Mouse (Mus musculus): Measurements from ENCODE around the gene Atp8a1. TPM values are rescaled to one million over a fixed set of nuclear protein-coding genes. Genes with fewer than 3 reads are reported as not detected.

The Atp8a1 gene
- polyA plus RNA-seq, 1 experiment from 2014 or later = 45.2 TPM

DNA sequence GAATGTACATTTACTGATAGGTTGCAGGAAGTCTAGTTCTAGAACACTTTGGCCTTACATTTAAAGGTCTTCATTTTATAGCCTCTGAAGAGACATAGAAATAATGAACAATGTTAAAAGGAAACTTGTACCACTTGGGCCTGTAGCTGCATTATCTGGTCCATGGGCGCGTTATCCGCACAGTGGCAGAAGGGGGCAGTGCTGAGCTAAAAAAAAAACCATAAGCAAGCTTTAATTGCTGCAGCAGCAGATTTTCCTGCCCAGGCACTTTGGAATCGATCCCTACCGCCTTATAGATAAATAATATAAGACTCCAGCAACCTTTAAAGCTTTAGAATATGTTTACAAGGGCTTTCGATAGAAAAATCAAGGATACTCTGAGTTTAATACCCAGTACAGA, 91.1 kb downstream of the Atp8a1 start:
- ATAC-seq (ENCODE audit: low read depth) (no peak), DNase-seq (peak; percentile 34)
- Histone ChIP-seq H3K4me1 (replicated peaks) (no peaks in the 10 kb centered on the region), H3K27ac (no peak overlapping the region), H3K4me3 (replicated peaks) (no peak overlapping the region), H3K9ac (no peak overlapping the region), H3K27me3 (no peaks in the 10 kb centered on the region), H3K4me2 (no peak overlapping the region), H3K36me3 (peaks cover 68% of the 10 kb centered on the region), H3K9me3 (replicated peaks) (no peaks in the 10 kb centered on the region)
- 30% methylated on average over 6 of the region's 6 CpGs for WGBS (ENCODE audit: insufficient replicate concordance)

DNA sequence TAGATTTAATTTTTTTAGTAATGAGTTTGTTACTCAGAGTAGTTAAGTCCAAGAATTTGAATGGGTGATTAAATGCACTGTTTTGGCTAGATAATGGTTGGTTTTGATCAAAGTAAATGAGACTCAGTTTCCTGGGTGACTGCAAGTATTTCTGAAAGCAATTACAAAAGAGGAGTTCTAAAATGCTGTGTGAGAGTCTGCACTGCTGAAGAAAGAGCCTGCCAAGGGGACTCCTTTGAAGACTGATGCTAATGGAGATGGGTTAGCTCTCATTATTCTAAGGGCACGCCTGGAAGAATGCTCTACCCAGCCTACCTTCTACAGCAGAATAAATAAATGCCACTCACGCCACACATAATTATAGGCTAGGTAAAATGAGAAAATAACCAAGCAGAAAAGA, 94.2 kb downstream of the Atp8a1 start:
- peaks cover 71% of the 10 kb centered on the region for H3K36me3 ChIP-seq
- H3K4me2 ChIP-seq = no peak overlapping the region
- no peak overlapping the region for H3K27ac ChIP-seq
- ATAC-seq (ENCODE audit: low read depth) (no peak), DNase-seq (no peak)
- no peak overlapping the region for H3K9ac ChIP-seq
- no peaks in the 10 kb centered on the region for H3K9me3 ChIP-seq (replicated peaks)
- no peaks in the 10 kb centered on the region for H3K4me1 ChIP-seq (replicated peaks)
- WGBS (ENCODE audit: insufficient replicate concordance) = 83% methylated on average over 2 of the region's 2 CpGs
- no peak overlapping the region for H3K4me3 ChIP-seq (replicated peaks)
- H3K27me3 ChIP-seq = no peaks in the 10 kb centered on the region

DNA sequence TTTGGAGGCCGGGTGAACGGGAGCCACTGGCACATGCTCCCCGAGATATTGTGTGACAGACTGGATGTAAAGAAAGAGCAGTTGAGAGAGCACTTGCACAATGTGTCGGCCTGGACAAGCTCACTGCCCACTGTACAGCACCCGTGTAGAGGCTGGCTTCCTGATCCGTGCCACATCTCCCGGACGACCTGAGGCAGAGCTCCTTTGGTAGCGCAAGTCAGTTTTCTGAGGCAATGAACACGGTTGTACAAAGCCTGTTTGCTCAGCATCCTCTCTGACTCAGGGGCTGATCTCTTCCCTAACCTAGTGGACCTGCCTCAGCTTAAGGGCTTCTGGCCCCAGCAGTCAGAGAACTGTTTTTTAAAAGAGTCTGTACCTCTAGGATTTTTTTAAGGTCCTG, 94.6 kb downstream of the Atp8a1 start:
- 88% methylated on average over 10 of the region's 10 CpGs for WGBS (ENCODE audit: insufficient replicate concordance)
- no peaks in the 10 kb centered on the region for H3K4me1 ChIP-seq (replicated peaks)
- no peak overlapping the region for H3K4me2 ChIP-seq
- H3K9me3 ChIP-seq (replicated peaks) = no peaks in the 10 kb centered on the region
- DNase-seq (no peak), ATAC-seq (ENCODE audit: low read depth) (no peak)
- H3K9ac ChIP-seq = no peak overlapping the region
- H3K27ac ChIP-seq = no peak overlapping the region
- H3K36me3 ChIP-seq = peaks cover 71% of the 10 kb centered on the region
- no peak overlapping the region for H3K4me3 ChIP-seq (replicated peaks)
- H3K27me3 ChIP-seq = no peaks in the 10 kb centered on the region

DNA sequence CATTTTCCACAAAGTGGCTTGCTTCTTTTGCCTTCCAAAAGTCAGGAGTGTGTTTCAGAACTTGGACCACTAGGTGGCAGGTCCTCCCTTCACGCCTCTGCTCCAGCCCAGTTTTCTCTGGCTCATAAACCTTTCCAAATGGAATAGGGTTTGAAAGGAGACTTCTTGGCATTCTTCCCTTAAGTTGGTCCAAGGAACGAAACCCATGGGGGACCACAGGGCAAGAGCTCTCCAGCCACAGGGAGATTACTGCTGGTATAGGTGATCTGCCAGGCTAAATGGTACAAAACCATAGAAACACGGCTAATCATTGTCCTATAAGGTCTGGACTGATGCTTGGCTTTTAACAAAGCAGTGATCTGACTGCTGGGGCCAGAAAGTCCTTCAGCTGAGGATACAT, 95.2 kb downstream of the Atp8a1 start:
- no peak overlapping the region for H3K4me2 ChIP-seq
- H3K4me3 ChIP-seq (replicated peaks) = no peak overlapping the region
- no peak for DNase-seq
- ATAC-seq (ENCODE audit: low read depth) = no peak
- 78% methylated on average over 3 of the region's 3 CpGs for WGBS (ENCODE audit: insufficient replicate concordance)
- no peak overlapping the region for H3K27ac ChIP-seq
- H3K27me3 ChIP-seq = no peaks in the 10 kb centered on the region
- peaks cover 76% of the 10 kb centered on the region for H3K36me3 ChIP-seq
- no peaks in the 10 kb centered on the region for H3K4me1 ChIP-seq (replicated peaks)
- H3K9me3 ChIP-seq (replicated peaks) = no peaks in the 10 kb centered on the region
- H3K9ac ChIP-seq = no peak overlapping the region

DNA sequence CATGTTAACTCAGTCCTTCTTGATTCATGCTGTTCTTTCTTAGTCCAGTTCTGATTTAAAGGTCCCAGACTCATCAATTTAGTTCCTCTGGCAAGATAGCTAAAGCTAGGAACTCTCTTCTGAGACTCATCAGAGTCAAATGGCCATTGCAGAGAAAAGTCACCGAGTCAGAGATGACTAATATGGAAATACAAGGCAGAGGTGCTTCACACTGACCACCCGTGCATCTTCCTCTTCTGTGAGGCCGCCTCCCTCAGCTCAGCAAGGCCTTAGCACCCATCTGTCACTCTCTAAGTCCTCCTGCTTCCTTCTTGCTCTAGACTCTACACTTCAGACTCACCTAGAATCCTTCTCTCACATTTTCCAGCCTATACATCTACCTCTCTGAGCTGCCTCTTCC, 108.0 kb downstream of the Atp8a1 start:
- Histone ChIP-seq H3K4me3 (replicated peaks) (no peak overlapping the region), H3K27ac (no peak overlapping the region), H3K36me3 (peaks cover 87% of the 10 kb centered on the region), H3K4me1 (replicated peaks) (no peaks in the 10 kb centered on the region), H3K4me2 (no peak overlapping the region), H3K27me3 (no peaks in the 10 kb centered on the region), H3K9ac (no peak overlapping the region), H3K9me3 (replicated peaks) (no peaks in the 10 kb centered on the region)
- WGBS (ENCODE audit: insufficient replicate concordance) = 71% methylated on average over 3 of the region's 3 CpGs
- DNase-seq (no peak), ATAC-seq (ENCODE audit: low read depth) (no peak)

DNA sequence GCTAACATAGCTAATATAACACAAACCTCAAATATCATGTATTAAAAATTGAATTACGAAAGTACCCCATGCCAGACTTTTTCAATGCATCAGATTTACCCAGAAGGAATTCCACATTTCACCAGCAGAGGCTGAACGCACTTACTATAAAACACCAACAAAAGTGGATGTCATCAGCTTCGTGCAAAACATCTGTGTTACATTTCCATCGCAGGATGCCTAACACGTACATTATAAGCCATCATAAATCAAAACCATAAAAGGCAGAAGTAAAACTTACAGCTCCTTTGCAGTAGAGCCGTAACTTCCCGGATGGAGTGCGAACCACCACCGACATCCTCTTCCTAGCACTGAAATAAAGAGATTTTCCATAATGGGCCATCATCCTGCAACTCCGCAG, 109.1 kb downstream of the Atp8a1 start:
- Histone ChIP-seq H3K27me3 (no peaks in the 10 kb centered on the region), H3K9me3 (replicated peaks) (no peaks in the 10 kb centered on the region), H3K4me1 (replicated peaks) (no peaks in the 10 kb centered on the region), H3K36me3 (peaks cover 85% of the 10 kb centered on the region), H3K27ac (no peak overlapping the region), H3K4me3 (replicated peaks) (no peak overlapping the region), H3K4me2 (no peak overlapping the region), H3K9ac (no peak overlapping the region)
- 93% methylated on average over 10 of the region's 10 CpGs for WGBS (ENCODE audit: insufficient replicate concordance)
- ATAC-seq (ENCODE audit: low read depth) (no peak), DNase-seq (no peak)

DNA sequence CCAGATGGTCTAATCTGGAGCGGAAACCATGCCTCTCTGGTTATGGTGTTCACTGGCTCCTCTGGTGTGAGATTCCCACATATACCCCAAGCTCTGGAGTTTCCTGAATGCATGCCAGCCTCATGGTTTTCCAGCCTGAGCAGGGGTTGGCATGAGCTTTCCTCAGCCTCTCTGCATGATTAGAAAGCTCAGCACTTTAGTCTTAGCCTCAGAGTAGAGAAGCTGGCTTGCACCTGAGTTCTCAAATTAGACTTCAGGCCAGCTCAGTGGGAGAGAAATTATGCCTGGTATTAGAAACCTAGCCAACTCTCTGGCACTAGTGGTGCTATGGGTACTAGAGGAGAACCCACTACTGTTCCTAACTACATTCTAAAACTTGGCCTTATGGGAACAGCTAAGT, 111.5 kb downstream of the Atp8a1 start:
- ATAC-seq (ENCODE audit: low read depth) (no peak), DNase-seq (no peak)
- H3K9me3 ChIP-seq (replicated peaks) = no peaks in the 10 kb centered on the region
- no peak overlapping the region for H3K4me3 ChIP-seq (replicated peaks)
- WGBS (ENCODE audit: insufficient replicate concordance) = 88% methylated on average over 1 of the region's 1 CpGs
- H3K4me1 ChIP-seq (replicated peaks) = no peaks in the 10 kb centered on the region
- no peak overlapping the region for H3K9ac ChIP-seq
- no peak overlapping the region for H3K4me2 ChIP-seq
- no peaks in the 10 kb centered on the region for H3K27me3 ChIP-seq
- peaks cover 81% of the 10 kb centered on the region for H3K36me3 ChIP-seq
- no peak overlapping the region for H3K27ac ChIP-seq

DNA sequence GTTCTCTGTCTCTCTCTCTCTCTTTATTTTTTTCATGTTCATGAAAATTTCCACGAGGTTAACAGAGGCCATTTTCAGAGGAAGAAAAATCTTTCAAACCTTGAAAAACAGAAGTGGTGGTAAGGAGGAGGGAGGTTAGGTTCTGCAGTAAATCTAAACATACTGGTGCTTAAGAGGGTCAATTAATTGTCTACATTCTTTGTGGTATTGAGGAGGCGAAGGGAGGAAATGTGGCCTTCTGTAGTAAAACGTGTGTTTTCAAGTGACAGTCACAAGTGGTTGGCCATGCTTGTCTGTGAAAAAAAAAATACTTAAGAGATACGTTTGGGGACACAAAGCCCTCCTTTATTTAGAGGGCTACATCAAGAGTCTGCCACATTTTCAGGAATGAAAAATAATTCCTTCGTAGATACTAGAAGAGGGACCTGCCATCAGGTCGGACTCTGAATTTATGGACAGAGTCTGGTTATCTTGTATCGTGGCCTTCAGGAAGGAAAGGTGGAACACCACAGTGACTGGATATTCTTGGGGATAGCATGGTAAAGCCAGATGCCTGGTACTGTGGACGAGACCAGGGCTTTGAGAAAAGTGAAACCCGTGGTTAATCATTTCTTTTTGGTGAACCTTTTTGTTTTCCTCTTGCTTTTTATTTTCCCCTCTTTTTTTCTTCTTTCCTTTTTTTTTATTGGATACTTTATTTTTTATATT, 113.5 kb downstream of the Atp8a1 start:
- 56% methylated on average over 9 of the region's 9 CpGs for WGBS (ENCODE audit: insufficient replicate concordance)
- H3K27ac ChIP-seq = no peak overlapping the region

DNA sequence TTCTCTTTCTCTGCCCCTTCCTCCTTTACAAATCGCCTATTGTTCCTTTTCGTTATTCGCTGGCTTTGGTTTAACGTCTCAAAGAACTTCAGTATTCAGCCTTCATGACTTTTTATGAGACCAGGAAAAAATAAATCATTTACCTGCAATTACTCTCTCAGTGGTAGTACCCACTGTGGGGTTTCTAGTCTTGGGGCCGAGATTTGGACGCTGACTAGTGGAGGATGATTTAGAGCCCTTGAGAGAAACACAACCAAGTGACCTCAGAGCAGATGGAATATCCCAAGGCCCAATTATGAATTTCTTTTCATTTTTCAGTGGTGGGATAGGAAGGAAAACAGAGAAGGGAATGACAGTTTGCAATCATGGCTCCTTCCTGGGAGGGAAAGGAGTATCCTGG, 114.1 kb downstream of the Atp8a1 start:
- Histone ChIP-seq H3K4me3 (replicated peaks) (no peak overlapping the region), H3K27ac (no peak overlapping the region), H3K4me1 (replicated peaks) (no peaks in the 10 kb centered on the region), H3K9me3 (replicated peaks) (no peaks in the 10 kb centered on the region), H3K9ac (no peak overlapping the region), H3K4me2 (no peak overlapping the region), H3K27me3 (no peaks in the 10 kb centered on the region), H3K36me3 (peaks cover 85% of the 10 kb centered on the region)
- WGBS (ENCODE audit: insufficient replicate concordance) = 89% methylated on average over 6 of the region's 6 CpGs
- no peak for DNase-seq
- no peak for ATAC-seq (ENCODE audit: low read depth)

More for the DNA sequence above, 113.5 kb downstream of the Atp8a1 start:
- peaks cover 83% of the 10 kb centered on the region for H3K36me3 ChIP-seq
- no peaks in the 10 kb centered on the region for H3K9me3 ChIP-seq (replicated peaks)
- no peak overlapping the region for H3K9ac ChIP-seq
- H3K4me3 ChIP-seq (replicated peaks) = no peak overlapping the region
- ATAC-seq (ENCODE audit: low read depth) = no peak
- DNase-seq = no peak
- H3K4me2 ChIP-seq = no peak overlapping the region
- H3K4me1 ChIP-seq (replicated peaks) = no peaks in the 10 kb centered on the region
- H3K27me3 ChIP-seq = no peaks in the 10 kb centered on the region

DNA sequence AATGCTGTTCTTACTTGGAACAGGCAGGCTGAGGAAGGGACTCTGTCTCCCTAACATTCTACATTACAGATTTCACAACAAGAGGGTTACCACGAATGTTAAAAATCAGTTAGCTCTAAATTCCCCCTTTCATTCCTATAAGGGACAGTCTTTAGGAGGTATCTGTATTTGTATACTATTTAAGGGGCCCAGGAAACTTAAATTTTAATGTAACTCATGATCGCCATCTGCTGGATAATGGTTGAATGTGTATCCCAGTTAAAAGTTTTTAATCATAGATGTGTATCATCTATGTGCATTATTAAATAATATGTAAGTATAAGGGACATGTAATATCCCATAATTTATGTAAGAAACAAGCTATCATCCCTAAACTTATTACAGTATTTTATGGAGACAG, 119.5 kb downstream of the Atp8a1 start:
- DNase-seq = no peak
- Histone ChIP-seq H3K9ac (no peak overlapping the region), H3K4me2 (no peak overlapping the region), H3K4me3 (replicated peaks) (no peak overlapping the region), H3K9me3 (replicated peaks) (no peaks in the 10 kb centered on the region), H3K27ac (no peak overlapping the region), H3K36me3 (peaks cover 81% of the 10 kb centered on the region), H3K27me3 (no peaks in the 10 kb centered on the region), H3K4me1 (replicated peaks) (no peaks in the 10 kb centered on the region)
- ATAC-seq (ENCODE audit: low read depth) = no peak
- WGBS (ENCODE audit: insufficient replicate concordance) = 29% methylated on average over 2 of the region's 2 CpGs

DNA sequence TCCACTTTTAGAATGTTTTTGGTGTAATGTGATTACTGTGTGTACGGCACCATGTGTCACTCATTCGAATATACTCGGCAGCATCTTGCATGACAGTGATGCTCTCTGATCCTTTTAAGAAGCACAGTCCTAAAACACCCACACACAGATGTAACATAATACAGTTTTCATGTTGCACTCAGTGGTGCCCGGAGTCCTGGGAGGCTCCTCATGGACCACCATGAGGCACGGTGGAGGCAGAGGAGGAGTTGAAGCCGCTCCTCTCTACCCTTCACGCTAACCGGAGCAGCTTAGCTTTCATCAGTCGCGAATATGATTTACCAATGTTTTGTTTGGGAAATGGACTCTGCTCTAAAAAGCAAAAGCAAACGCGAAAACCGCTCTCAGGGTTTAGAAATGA, 120.4 kb downstream of the Atp8a1 start:
- ATAC-seq (ENCODE audit: low read depth) = no peak
- peaks cover 81% of the 10 kb centered on the region for H3K36me3 ChIP-seq
- 91% methylated on average over 13 of the region's 13 CpGs for WGBS (ENCODE audit: insufficient replicate concordance)
- no peaks in the 10 kb centered on the region for H3K9me3 ChIP-seq (replicated peaks)
- DNase-seq = no peak
- no peak overlapping the region for H3K9ac ChIP-seq
- no peaks in the 10 kb centered on the region for H3K4me1 ChIP-seq (replicated peaks)
- H3K27me3 ChIP-seq = no peaks in the 10 kb centered on the region
- H3K4me3 ChIP-seq (replicated peaks) = no peak overlapping the region
- no peak overlapping the region for H3K4me2 ChIP-seq
- no peak overlapping the region for H3K27ac ChIP-seq

DNA sequence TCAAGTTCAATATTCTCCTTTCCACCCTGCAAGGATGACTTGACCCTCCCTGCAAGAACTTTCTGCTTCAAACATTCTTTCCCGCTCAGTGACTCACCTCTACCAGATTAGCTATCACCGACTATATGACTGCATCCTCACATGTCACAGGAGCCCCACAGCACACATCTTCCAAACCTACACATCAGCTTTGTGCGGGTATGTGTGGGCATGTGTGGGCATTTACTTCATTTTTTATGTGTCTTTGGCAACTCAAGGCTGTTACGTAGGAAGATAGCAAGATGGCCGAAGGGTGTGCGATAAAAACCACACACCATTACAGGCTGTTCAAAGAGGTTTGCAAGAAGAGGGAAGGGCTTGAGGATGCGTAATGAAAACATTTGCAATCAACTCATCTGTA, 145.6 kb downstream of the Atp8a1 start:
- DNase-seq (no peak), ATAC-seq (ENCODE audit: low read depth) (no peak)
- Histone ChIP-seq H3K4me3 (replicated peaks) (no peak overlapping the region), H3K27ac (no peak overlapping the region), H3K9ac (no peak overlapping the region), H3K36me3 (peaks cover 83% of the 10 kb centered on the region), H3K4me2 (no peak overlapping the region), H3K4me1 (replicated peaks) (no peaks in the 10 kb centered on the region), H3K27me3 (no peaks in the 10 kb centered on the region), H3K9me3 (replicated peaks) (no peaks in the 10 kb centered on the region)
- 89% methylated on average over 7 of the region's 7 CpGs for WGBS (ENCODE audit: insufficient replicate concordance)
